Mouse (Mus musculus): ENCODE data around the gene Polg2. TPM values are rescaled to one million over a fixed set of nuclear protein-coding genes. Genes with fewer than 3 reads are reported as not detected.
"Not testable (repeated sequence)": the region's sequence is repeated elsewhere in the genome, so short reads cannot be mapped to it uniquely, and the experiment has no call there.

The Polg2 gene
- polyA plus RNA-seq, 1 experiment from 2014 or later, result 3.8 TPM

GRCm38 (mm10) chr11:106759028-106759427, 20.3 kb downstream of the Polg2 start:
- Histone ChIP-seq H3K27ac (replicated peaks) (no peak overlapping the region; the same call in 1 of the 2 replicates), H3K4me1 (replicated peaks) (peaks cover 17% of the 10 kb centered on the region)
- 53% methylated on average over 3 of the region's 3 CpGs for WGBS (ENCODE audit: insufficient replicate concordance)

GRCm38 (mm10) chr11:106755583-106755982, 23.8 kb downstream of the Polg2 start:
- 40% methylated on average over 5 of the region's 5 CpGs for WGBS (ENCODE audit: insufficient replicate concordance)
- Histone ChIP-seq H3K4me1 (replicated peaks) (peaks cover 16% of the 10 kb centered on the region), H3K4me3 (replicated peaks) (no peak overlapping the region), H3K27ac (replicated peaks) (no peak overlapping the region), H3K9me3 (replicated peaks) (no peaks in the 10 kb centered on the region), H3K27me3 (peaks cover 11% of the 10 kb centered on the region), H3K9ac (no peak overlapping the region), H3K36me3 (replicated peaks) (no peaks in the 10 kb centered on the region), H3K4me2 (no peak overlapping the region)
- no peak for ATAC-seq (ENCODE audit: insufficient read depth)

More at GRCm38 (mm10) chr11:106759028-106759427, 20.3 kb downstream of the Polg2 start:
- no peak for ATAC-seq (ENCODE audit: insufficient read depth)
- Histone ChIP-seq H3K4me2 (peak overlapping the region; percentile 21; the same call in 1 of the 2 replicates), H3K36me3 (replicated peaks) (no peaks in the 10 kb centered on the region), H3K4me3 (replicated peaks) (no peak overlapping the region), H3K27me3 (no peaks in the 10 kb centered on the region), H3K9me3 (replicated peaks) (no peaks in the 10 kb centered on the region), H3K9ac (no peak overlapping the region)

- Histone ChIP-seq H3K4me3 (replicated peaks) (no peak overlapping the region), H3K9ac (no peak overlapping the region), H3K4me1 (replicated peaks) (peaks cover 16% of the 10 kb centered on the region), H3K9me3 (replicated peaks) (no peaks in the 10 kb centered on the region), H3K27ac (replicated peaks) (no peak overlapping the region), H3K36me3 (replicated peaks) (no peaks in the 10 kb centered on the region), H3K4me2 (no peak overlapping the region), H3K27me3 (peaks cover 11% of the 10 kb centered on the region)
- no peak for ATAC-seq (ENCODE audit: insufficient read depth)
- WGBS (ENCODE audit: insufficient replicate concordance), result 54% methylated on average over 6 of the region's 6 CpGs
These were observed 26.0 kb downstream of the Polg2 start for GRCm38 (mm10) chr11:106753314-106753713.

GRCm38 (mm10) chr11:106752103-106752502, 27.2 kb downstream of the Polg2 start:
- Histone ChIP-seq H3K27me3 (peaks cover 11% of the 10 kb centered on the region), H3K9ac (no peak overlapping the region), H3K27ac (replicated peaks) (peak overlapping the region; percentile 57), H3K9me3 (replicated peaks) (no peaks in the 10 kb centered on the region), H3K4me3 (replicated peaks) (peak overlapping the region; percentile 24), H3K4me2 (peak overlapping the region; percentile 32), H3K4me1 (replicated peaks) (peaks cover 12% of the 10 kb centered on the region; the same call in 1 of the 2 replicates), H3K36me3 (replicated peaks) (no peaks in the 10 kb centered on the region)
- ATAC-seq (ENCODE audit: insufficient read depth), result no peak
- 17% methylated on average over 7 of the region's 7 CpGs for WGBS (ENCODE audit: insufficient replicate concordance)

- WGBS (ENCODE audit: insufficient replicate concordance), result 17% methylated on average over 17 of the region's 17 CpGs
- H3K4me1 ChIP-seq (replicated peaks), result peaks cover 12% of the 10 kb centered on the region; the same call in 1 of the 2 replicates
- H3K4me3 ChIP-seq (replicated peaks), result peak within 1 kb of the TSS; percentile 24
- peak within 1 kb of the TSS; percentile 57 for H3K27ac ChIP-seq (replicated peaks)
- H3K4me2 ChIP-seq, result peak within 1 kb of the TSS; percentile 32
- no peak for ATAC-seq (ENCODE audit: insufficient read depth)
- peaks cover 11% of the 10 kb centered on the region for H3K27me3 ChIP-seq
- no peaks in the 10 kb centered on the region for H3K36me3 ChIP-seq (replicated peaks)
- H3K9me3 ChIP-seq (replicated peaks), result no peaks in the 10 kb centered on the region
- H3K9ac ChIP-seq, result no peak within 1 kb of the TSS
These were observed 28.0 kb downstream of the Polg2 start, which contains the start of gene Milr1 for GRCm38 (mm10) chr11:106751039-106752018. TSS of gene Milr1 (plus strand) at chr11:106751226.

GRCm38 (mm10) chr11:106750121-106750751, 29.1 kb downstream of the Polg2 start, which contains the start of gene Pecam1:
TSS of gene Pecam1 (minus strand) at chr11:106750628.
- Histone ChIP-seq H3K9ac (no peak within 1 kb of the TSS), H3K36me3 (replicated peaks) (no peaks in the 10 kb centered on the region), H3K4me2 (0 out of 2 replicates have a peak within 1 kb of the TSS, but pooled peaks have one; percentile 25), H3K9me3 (replicated peaks) (no peaks in the 10 kb centered on the region), H3K4me3 (replicated peaks) (peak within 1 kb of the TSS; percentile 24), H3K4me1 (replicated peaks) (peaks cover 12% of the 10 kb centered on the region; the same call in 1 of the 2 replicates), H3K27me3 (peaks cover 11% of the 10 kb centered on the region), H3K27ac (replicated peaks) (no peak within 1 kb of the TSS; the same call in 1 of the 2 replicates)
- 46% methylated on average over 13 of the region's 13 CpGs for WGBS (ENCODE audit: insufficient replicate concordance)
- no peak for ATAC-seq (ENCODE audit: insufficient read depth)

- H3K9me3 ChIP-seq (replicated peaks); H3K36me3 ChIP-seq (replicated peaks); ATAC-seq (ENCODE audit: insufficient read depth); H3K4me3 ChIP-seq (replicated peaks); H3K9ac ChIP-seq; H3K27ac ChIP-seq (replicated peaks); H3K4me2 ChIP-seq: not testable (repeated sequence)
- peaks cover 11% of the 10 kb centered on the region for H3K27me3 ChIP-seq
- 70% methylated on average over 7 of the region's 7 CpGs for WGBS (ENCODE audit: insufficient replicate concordance)
- H3K4me1 ChIP-seq (replicated peaks), result peaks cover 12% of the 10 kb centered on the region; the same call in 1 of the 2 replicates
These were observed 29.7 kb downstream of the Polg2 start for GRCm38 (mm10) chr11:106749557-106750120.

- Histone ChIP-seq H3K4me3 (replicated peaks) (no peak overlapping the region), H3K27me3 (no peaks in the 10 kb centered on the region), H3K4me2 (no peak overlapping the region)
These were observed 34.4 kb downstream of the Polg2 start for GRCm38 (mm10) chr11:106744949-106745348.

GRCm38 (mm10) chr11:106742388-106742841, 36.9 kb downstream of the Polg2 start:
- 31% methylated on average over 6 of the region's 6 CpGs for WGBS (ENCODE audit: insufficient replicate concordance)
- H3K4me2 ChIP-seq, result no peak overlapping the region
- no peaks in the 10 kb centered on the region for H3K27me3 ChIP-seq
- ATAC-seq (ENCODE audit: insufficient read depth), result no peak
- no peaks in the 10 kb centered on the region for H3K36me3 ChIP-seq (replicated peaks)
- H3K4me1 ChIP-seq (replicated peaks), result no peaks in the 10 kb centered on the region
- H3K27ac ChIP-seq (replicated peaks), result no peak overlapping the region
- no peaks in the 10 kb centered on the region for H3K9me3 ChIP-seq (replicated peaks)
- H3K4me3 ChIP-seq (replicated peaks), result no peak overlapping the region
- no peak overlapping the region for H3K9ac ChIP-seq

More at GRCm38 (mm10) chr11:106744949-106745348, 34.4 kb downstream of the Polg2 start:
- H3K27ac ChIP-seq (replicated peaks), result no peak overlapping the region
- no peak for ATAC-seq (ENCODE audit: insufficient read depth)
- H3K9me3 ChIP-seq (replicated peaks), result no peaks in the 10 kb centered on the region
- H3K9ac ChIP-seq, result no peak overlapping the region
- 75% methylated on average over 5 of the region's 5 CpGs for WGBS (ENCODE audit: insufficient replicate concordance)
- H3K36me3 ChIP-seq (replicated peaks), result no peaks in the 10 kb centered on the region
- H3K4me1 ChIP-seq (replicated peaks), result no peaks in the 10 kb centered on the region

- H3K9me3 ChIP-seq (replicated peaks), result no peaks in the 10 kb centered on the region
- 67% methylated on average over 3 of the region's 3 CpGs for WGBS (ENCODE audit: insufficient replicate concordance)
- ATAC-seq (ENCODE audit: insufficient read depth), result no peak
- H3K27me3 ChIP-seq, result no peaks in the 10 kb centered on the region
- H3K4me1 ChIP-seq (replicated peaks), result no peaks in the 10 kb centered on the region
- H3K9ac ChIP-seq, result no peak overlapping the region
- no peak overlapping the region for H3K27ac ChIP-seq (replicated peaks)
- H3K4me3 ChIP-seq (replicated peaks), result no peak overlapping the region
- no peaks in the 10 kb centered on the region for H3K36me3 ChIP-seq (replicated peaks)
- H3K4me2 ChIP-seq, result no peak overlapping the region
These were observed 37.5 kb downstream of the Polg2 start for GRCm38 (mm10) chr11:106741826-106742225.
